Mouse (Mus musculus): ENCODE data around the gene Pawr. TPM values are rescaled to one million over a fixed set of nuclear protein-coding genes. Genes with fewer than 3 reads are reported as not detected.

Pawr gene
- polyA plus RNA-seq, 1 experiment from 2014 or later, result 14.4 TPM

- ATAC-seq (ENCODE audit: low read depth), result peak; percentile 7; the same call in 1 of the 2 replicates
- Histone ChIP-seq H3K9ac (ENCODE audit: low read length) (peak overlapping the region; percentile 32; the same call in 1 of the 2 replicates), H3K27me3 (ENCODE audit: control insufficient read depth, insufficient read depth, low read depth, low read length) (no peaks in the 10 kb centered on the region), H3K27ac (ENCODE audit: low read length) (peak overlapping the region; percentile 84), H3K4me3 (ENCODE audit: low read length) (peak overlapping the region; percentile 41), H3K4me1 (replicated peaks; ENCODE audit: control insufficient read depth, insufficient read depth, low read length) (peaks cover 36% of the 10 kb centered on the region), H3K36me3 (ENCODE audit: control insufficient read depth, insufficient read depth, low read length) (no peaks in the 10 kb centered on the region), H3K9me3 (ENCODE audit: control insufficient read depth, low read length) (no peaks in the 10 kb centered on the region), H3K4me2 (ENCODE audit: low read depth, low read length) (peak overlapping the region; percentile 60)
- 8% methylated on average over 10 of the region's 10 CpGs for WGBS
These were observed 113.7 kb downstream of the Pawr start for GRCm38 (mm10) chr10:108445606-108446005.

- peak overlapping the region; percentile 46 for H3K9ac ChIP-seq (ENCODE audit: low read length)
- H3K4me1 ChIP-seq (replicated peaks; ENCODE audit: control insufficient read depth, insufficient read depth, low read length), result peaks cover 36% of the 10 kb centered on the region
- H3K27ac ChIP-seq (ENCODE audit: low read length), result peak overlapping the region; percentile 85
- H3K27me3 ChIP-seq (ENCODE audit: control insufficient read depth, insufficient read depth, low read depth, low read length), result no peaks in the 10 kb centered on the region
- H3K9me3 ChIP-seq (ENCODE audit: control insufficient read depth, low read length), result no peaks in the 10 kb centered on the region
- peak overlapping the region; percentile 41 for H3K4me3 ChIP-seq (ENCODE audit: low read length)
- no peaks in the 10 kb centered on the region for H3K36me3 ChIP-seq (ENCODE audit: control insufficient read depth, insufficient read depth, low read length)
- ATAC-seq (ENCODE audit: low read depth), result peak; percentile 70
- 2% methylated on average over 23 of the region's 24 CpGs for WGBS
- peak overlapping the region; percentile 60 for H3K4me2 ChIP-seq (ENCODE audit: low read depth, low read length)
These were observed 114.4 kb downstream of the Pawr start for GRCm38 (mm10) chr10:108446041-108446931.

GRCm38 (mm10) chr10:108447211-108447610 lies 115.3 kb downstream of the Pawr start:
- no peaks in the 10 kb centered on the region; the same call in 1 of the 2 replicates for H3K9me3 ChIP-seq (ENCODE audit: control insufficient read depth, low read length)
- H3K4me3 ChIP-seq (ENCODE audit: low read length), result no peak overlapping the region
- no peaks in the 10 kb centered on the region for H3K36me3 ChIP-seq (ENCODE audit: control insufficient read depth, insufficient read depth, low read length)
- peak overlapping the region; percentile 85 for H3K27ac ChIP-seq (ENCODE audit: low read length)
- peak; percentile 39 for ATAC-seq (ENCODE audit: low read depth)
- H3K9ac ChIP-seq (ENCODE audit: low read length), result peak overlapping the region; percentile 46
- 18% methylated on average over 10 of the region's 10 CpGs for WGBS
- peaks cover 36% of the 10 kb centered on the region for H3K4me1 ChIP-seq (replicated peaks; ENCODE audit: control insufficient read depth, insufficient read depth, low read length)
- no peaks in the 10 kb centered on the region for H3K27me3 ChIP-seq (ENCODE audit: control insufficient read depth, insufficient read depth, low read depth, low read length)
- peak overlapping the region; percentile 60 for H3K4me2 ChIP-seq (ENCODE audit: low read depth, low read length)

- Histone ChIP-seq H3K27me3 (ENCODE audit: control insufficient read depth, insufficient read depth, low read depth, low read length) (no peaks in the 10 kb centered on the region), H3K4me3 (ENCODE audit: low read length) (no peak overlapping the region), H3K36me3 (ENCODE audit: control insufficient read depth, insufficient read depth, low read length) (no peaks in the 10 kb centered on the region), H3K27ac (ENCODE audit: low read length) (peak overlapping the region; percentile 3; the same call in 1 of the 2 replicates), H3K4me1 (replicated peaks; ENCODE audit: control insufficient read depth, insufficient read depth, low read length) (peaks cover 36% of the 10 kb centered on the region), H3K4me2 (ENCODE audit: low read depth, low read length) (no peak overlapping the region), H3K9me3 (ENCODE audit: control insufficient read depth, low read length) (no peaks in the 10 kb centered on the region; the same call in 1 of the 2 replicates), H3K9ac (ENCODE audit: low read length) (no peak overlapping the region)
- WGBS, result 42% methylated on average over 11 of the region's 11 CpGs
- peak; percentile 59 for ATAC-seq (ENCODE audit: low read depth)
These were observed 116.5 kb downstream of the Pawr start for GRCm38 (mm10) chr10:108448421-108448820.

GRCm38 (mm10) chr10:108450401-108450800 lies 118.5 kb downstream of the Pawr start:
- Histone ChIP-seq H3K4me2 (ENCODE audit: low read depth, low read length) (no peak overlapping the region), H3K27me3 (ENCODE audit: control insufficient read depth, insufficient read depth, low read depth, low read length) (no peaks in the 10 kb centered on the region), H3K27ac (ENCODE audit: low read length) (no peak overlapping the region), H3K4me1 (replicated peaks; ENCODE audit: control insufficient read depth, insufficient read depth, low read length) (peaks cover 29% of the 10 kb centered on the region), H3K9me3 (ENCODE audit: control insufficient read depth, low read length) (no peaks in the 10 kb centered on the region; the same call in 1 of the 2 replicates), H3K4me3 (ENCODE audit: low read length) (no peak overlapping the region), H3K36me3 (ENCODE audit: control insufficient read depth, insufficient read depth, low read length) (no peaks in the 10 kb centered on the region), H3K9ac (ENCODE audit: low read length) (no peak overlapping the region)
- no peak for ATAC-seq (ENCODE audit: low read depth)
- WGBS, result 85% methylated on average over 4 of the region's 4 CpGs

GRCm38 (mm10) chr10:108451516-108451915 lies 119.6 kb downstream of the Pawr start:
- no peak for ATAC-seq (ENCODE audit: low read depth)
- WGBS, result 84% methylated on average over 8 of the region's 8 CpGs
- H3K36me3 ChIP-seq (ENCODE audit: control insufficient read depth, insufficient read depth, low read length), result no peaks in the 10 kb centered on the region

GRCm38 (mm10) chr10:108452421-108452820 lies 120.5 kb downstream of the Pawr start:
- H3K9ac ChIP-seq (ENCODE audit: low read length), result no peak overlapping the region
- no peak for ATAC-seq (ENCODE audit: low read depth)
- H3K9me3 ChIP-seq (ENCODE audit: control insufficient read depth, low read length), result no peaks in the 10 kb centered on the region; the same call in 1 of the 2 replicates
- H3K36me3 ChIP-seq (ENCODE audit: control insufficient read depth, insufficient read depth, low read length), result no peaks in the 10 kb centered on the region
- H3K4me3 ChIP-seq (ENCODE audit: low read length), result no peak overlapping the region
- H3K4me1 ChIP-seq (replicated peaks; ENCODE audit: control insufficient read depth, insufficient read depth, low read length), result peaks cover 17% of the 10 kb centered on the region
- H3K27ac ChIP-seq (ENCODE audit: low read length), result no peak overlapping the region
- WGBS, result 94% methylated on average over 9 of the region's 9 CpGs
- H3K4me2 ChIP-seq (ENCODE audit: low read depth, low read length), result no peak overlapping the region
- H3K27me3 ChIP-seq (ENCODE audit: control insufficient read depth, insufficient read depth, low read depth, low read length), result no peaks in the 10 kb centered on the region

More at GRCm38 (mm10) chr10:108451516-108451915, 119.6 kb downstream of the Pawr start:
- H3K4me3 ChIP-seq (ENCODE audit: low read length), result no peak overlapping the region
- no peak overlapping the region for H3K4me2 ChIP-seq (ENCODE audit: low read depth, low read length)
- H3K27ac ChIP-seq (ENCODE audit: low read length), result no peak overlapping the region
- H3K9ac ChIP-seq (ENCODE audit: low read length), result no peak overlapping the region
- peaks cover 23% of the 10 kb centered on the region for H3K4me1 ChIP-seq (replicated peaks; ENCODE audit: control insufficient read depth, insufficient read depth, low read length)
- no peaks in the 10 kb centered on the region for H3K27me3 ChIP-seq (ENCODE audit: control insufficient read depth, insufficient read depth, low read depth, low read length)
- no peaks in the 10 kb centered on the region; the same call in 1 of the 2 replicates for H3K9me3 ChIP-seq (ENCODE audit: control insufficient read depth, low read length)

GRCm38 (mm10) chr10:108453561-108453960 lies 121.6 kb downstream of the Pawr start:
- Histone ChIP-seq H3K27ac (ENCODE audit: low read length) (peak overlapping the region; percentile 32), H3K4me2 (ENCODE audit: low read depth, low read length) (no peak overlapping the region), H3K9me3 (ENCODE audit: control insufficient read depth, low read length) (no peaks in the 10 kb centered on the region; the same call in 1 of the 2 replicates), H3K4me1 (replicated peaks; ENCODE audit: control insufficient read depth, insufficient read depth, low read length) (peaks cover 7% of the 10 kb centered on the region; the same call in 1 of the 2 replicates), H3K36me3 (ENCODE audit: control insufficient read depth, insufficient read depth, low read length) (no peaks in the 10 kb centered on the region), H3K9ac (ENCODE audit: low read length) (no peak overlapping the region), H3K27me3 (ENCODE audit: control insufficient read depth, insufficient read depth, low read depth, low read length) (no peaks in the 10 kb centered on the region), H3K4me3 (ENCODE audit: low read length) (no peak overlapping the region)
- WGBS, result 30% methylated on average over 2 of the region's 2 CpGs
- ATAC-seq (ENCODE audit: low read depth), result peak; percentile 63

- H3K9ac ChIP-seq (ENCODE audit: low read length), result no peak overlapping the region
- H3K9me3 ChIP-seq (ENCODE audit: control insufficient read depth, low read length), result no peaks in the 10 kb centered on the region; the same call in 1 of the 2 replicates
- H3K27me3 ChIP-seq (ENCODE audit: control insufficient read depth, insufficient read depth, low read depth, low read length), result no peaks in the 10 kb centered on the region
- H3K4me1 ChIP-seq (replicated peaks; ENCODE audit: control insufficient read depth, insufficient read depth, low read length), result peaks cover 7% of the 10 kb centered on the region; the same call in 1 of the 2 replicates
- ATAC-seq (ENCODE audit: low read depth), result peak; percentile 58; the same call in 1 of the 2 replicates
- no peak overlapping the region for H3K4me3 ChIP-seq (ENCODE audit: low read length)
- WGBS, result 41% methylated on average over 11 of the region's 11 CpGs
- H3K36me3 ChIP-seq (ENCODE audit: control insufficient read depth, insufficient read depth, low read length), result no peaks in the 10 kb centered on the region
- no peak overlapping the region for H3K27ac ChIP-seq (ENCODE audit: low read length)
- no peak overlapping the region for H3K4me2 ChIP-seq (ENCODE audit: low read depth, low read length)
These were observed 122.8 kb downstream of the Pawr start for GRCm38 (mm10) chr10:108454691-108455117.
